Mouse (Mus musculus) forebrain, embryonic 14.5 days (tissue): ENCODE measurements around the gene Tshz2. TPM values are rescaled to one million over a fixed set of nuclear protein-coding genes. Genes with fewer than 3 reads are reported as not detected.
A peak's percentile ranks its signal among the peaks of the same experiment; 100 is the strongest.

Experiments used
- ATAC-seq: fragments of 200-750 bp; cut with Nextera tagmentation; 2 replicates; pipeline ENCODE4 v1.8.0; 2017; ENCODE audit warnings: mild to moderate bottlenecking, moderate library complexity
- DNase-seq: peaks from one replicate; pipeline ENCODE4 v3.0.0-alpha.2; 2015; ENCODE audit warnings: low spot score
- H3K27ac ChIP-seq: fragments of 300-500 bp; sonication (generic); 2 replicates; pipeline ENCODE4 v1.5.1; 2014; ENCODE audit warnings: low read depth, mild to moderate bottlenecking, control low read depth, low read length, moderate library complexity
- H3K27me3 ChIP-seq: fragments of 300-500 bp; sonication (generic); replicated peaks from 2 replicates; pipeline ENCODE4 v1.6.1; 2014; ENCODE audit warnings: low read length, control low read depth, mixed read lengths; ENCODE audit not compliant: control insufficient read depth, insufficient read depth
- H3K36me3 ChIP-seq: fragments of 300-500 bp; sonication (generic); 2 replicates; pipeline ENCODE4 v1.6.1; 2014; ENCODE audit warnings: low read length, control low read depth; ENCODE audit not compliant: control insufficient read depth, insufficient read depth
- H3K4me1 ChIP-seq: fragments of 300-500 bp; sonication (generic); 2 replicates; pipeline ENCODE4 v1.6.1; 2014; ENCODE audit warnings: antibody characterized with exemption, low read length, control low read depth; ENCODE audit not compliant: control insufficient read depth, insufficient read depth
- H3K4me2 ChIP-seq: fragments of 300-500 bp; sonication (generic); 2 replicates; pipeline ENCODE4 v1.6.1; 2014; ENCODE audit warnings: mild to moderate bottlenecking, control low read depth, low read length
- H3K4me3 ChIP-seq: fragments of 300-500 bp; sonication (generic); 2 replicates; pipeline ENCODE4 v1.5.1; 2014; ENCODE audit warnings: low read depth, low read length, control low read depth
- H3K9ac ChIP-seq: fragments of 300-500 bp; sonication (generic); 2 replicates; pipeline ENCODE4 v1.6.1; 2014; ENCODE audit warnings: mild to moderate bottlenecking, low read length, control low read depth, moderate library complexity
- H3K9me3 ChIP-seq: fragments of 300-500 bp; sonication (generic); replicated peaks from 2 replicates; pipeline ENCODE4 v1.6.1; 2016; ENCODE audit warnings: low read length, control low read depth, mixed read lengths; ENCODE audit not compliant: control insufficient read depth
- WGBS: fragments of 180-500 bp; shearing (Covaris S2); extraction: QIAGEN DNeasy Blood & Tissue Kit; methylation state at CpG from one replicate; pipeline ENCODE4 v1.1.7; 2014; 5-methylcytosine and 5-hydroxymethylcytosine counted together
- polyA plus RNA-seq: library from polyadenylated mRNA; unstranded; fragments of >200 nt; fragmentation: Nextera tagmentation; extraction: Ambion mirVana; gene quantifications from 2 replicates; pipeline ENCODE4 v1.2.1, GENCODE M21; 2014

The Tshz2 gene
- polyA plus RNA-seq, 1 experiment from 2014 or later = 3.4 TPM

GRCm38 (mm10) chr2:169699141-169699540, 66.3 kb downstream of the Tshz2 start:
- no peaks in the 10 kb centered on the region for H3K4me1 ChIP-seq
- no peaks in the 10 kb centered on the region for H3K27me3 ChIP-seq
- ATAC-seq (no peak), DNase-seq (no peak)
- H3K9ac ChIP-seq = no peak overlapping the region
- H3K9me3 ChIP-seq = no peaks in the 10 kb centered on the region
- H3K27ac ChIP-seq = no peak overlapping the region
- no peak overlapping the region for H3K4me3 ChIP-seq
- no peak overlapping the region for H3K4me2 ChIP-seq
- H3K36me3 ChIP-seq = no peaks in the 10 kb centered on the region
- 93% methylated on average over 5 of the region's 5 CpGs for WGBS

- Histone ChIP-seq H3K4me2 (no peak overlapping the region), H3K9ac (no peak overlapping the region), H3K4me1 (no peaks in the 10 kb centered on the region), H3K4me3 (no peak overlapping the region), H3K36me3 (no peaks in the 10 kb centered on the region), H3K9me3 (no peaks in the 10 kb centered on the region), H3K27me3 (no peaks in the 10 kb centered on the region), H3K27ac (no peak overlapping the region)
- no peak for DNase-seq
- WGBS = 86% methylated on average over 7 of the region's 7 CpGs
- no peak for ATAC-seq
These were observed 67.2 kb downstream of the Tshz2 start for GRCm38 (mm10) chr2:169699862-169700511.

- whole genome bisulfite sequencing = 74% methylated on average over 15 of the region's 15 CpGs
- H3K4me2 ChIP-seq = no peak overlapping the region
- H3K9ac ChIP-seq = no peak overlapping the region
- H3K4me3 ChIP-seq = no peak overlapping the region
- no peak for ATAC-seq
- no peaks in the 10 kb centered on the region for H3K36me3 ChIP-seq
- H3K27me3 ChIP-seq = no peaks in the 10 kb centered on the region
- no peaks in the 10 kb centered on the region for H3K9me3 ChIP-seq
- no peak for DNase-seq
- H3K27ac ChIP-seq = no peak overlapping the region
- no peaks in the 10 kb centered on the region for H3K4me1 ChIP-seq
These were observed 70.1 kb downstream of the Tshz2 start for GRCm38 (mm10) chr2:169702725-169703486.

- no peak for ATAC-seq
- H3K27me3 ChIP-seq = no peaks in the 10 kb centered on the region
- H3K9ac ChIP-seq = no peak overlapping the region
- H3K27ac ChIP-seq = no peak overlapping the region
- peaks cover 20% of the 10 kb centered on the region for H3K4me1 ChIP-seq
- H3K4me2 ChIP-seq = no peak overlapping the region
- 47% methylated on average over 18 of the region's 18 CpGs for WGBS
- peak; percentile 37 for DNase-seq
- H3K36me3 ChIP-seq = no peaks in the 10 kb centered on the region
- H3K9me3 ChIP-seq = no peaks in the 10 kb centered on the region
- H3K4me3 ChIP-seq = no peak overlapping the region
These were observed 89.0 kb downstream of the Tshz2 start for GRCm38 (mm10) chr2:169721793-169722326.

GRCm38 (mm10) chr2:169722341-169722740, 89.5 kb downstream of the Tshz2 start:
- Histone ChIP-seq H3K4me2 (no peak overlapping the region), H3K9me3 (no peaks in the 10 kb centered on the region), H3K27me3 (no peaks in the 10 kb centered on the region), H3K36me3 (no peaks in the 10 kb centered on the region), H3K27ac (no peak overlapping the region), H3K4me1 (peaks cover 20% of the 10 kb centered on the region), H3K4me3 (no peak overlapping the region), H3K9ac (no peak overlapping the region)
- 89% methylated on average over 6 of the region's 6 CpGs for WGBS
- DNase-seq = no peak
- no peak for ATAC-seq

- Histone ChIP-seq H3K9ac (peak overlapping the region; percentile 13; the same call in 1 of the 2 replicates), H3K4me2 (peak overlapping the region; percentile 20; the same call in 1 of the 2 replicates), H3K27ac (peak overlapping the region; percentile 52; the same call in 1 of the 2 replicates), H3K36me3 (no peaks in the 10 kb centered on the region), H3K27me3 (no peaks in the 10 kb centered on the region), H3K4me3 (no peak overlapping the region), H3K9me3 (no peaks in the 10 kb centered on the region), H3K4me1 (peaks cover 20% of the 10 kb centered on the region)
- WGBS = 39% methylated on average over 24 of the region's 24 CpGs
- DNase-seq (peak; percentile 57), ATAC-seq (0 out of 2 replicates have a peak, but pooled peaks have one; percentile 40)
These were observed 91.0 kb downstream of the Tshz2 start for GRCm38 (mm10) chr2:169723645-169724462.

GRCm38 (mm10) chr2:169728651-169729280, 96.0 kb downstream of the Tshz2 start:
- 70% methylated on average over 16 of the region's 16 CpGs for WGBS
- Histone ChIP-seq H3K9me3 (no peaks in the 10 kb centered on the region), H3K27me3 (no peaks in the 10 kb centered on the region), H3K36me3 (no peaks in the 10 kb centered on the region), H3K9ac (no peak overlapping the region), H3K27ac (no peak overlapping the region), H3K4me3 (no peak overlapping the region), H3K4me1 (peaks cover 9% of the 10 kb centered on the region), H3K4me2 (no peak overlapping the region)
- no peak for DNase-seq
- no peak for ATAC-seq

GRCm38 (mm10) chr2:169730551-169730996, 97.8 kb downstream of the Tshz2 start:
- H3K4me2 ChIP-seq = no peak overlapping the region
- no peaks in the 10 kb centered on the region for H3K27me3 ChIP-seq
- H3K4me1 ChIP-seq = 0 out of 2 replicates have a peak, but pooled peaks cover 2% of the 10 kb centered on the region
- ATAC-seq (no peak), DNase-seq (no peak)
- no peak overlapping the region for H3K9ac ChIP-seq
- no peak overlapping the region for H3K27ac ChIP-seq
- 83% methylated on average over 7 of the region's 7 CpGs for whole genome bisulfite sequencing
- H3K4me3 ChIP-seq = no peak overlapping the region
- H3K36me3 ChIP-seq = no peaks in the 10 kb centered on the region
- no peaks in the 10 kb centered on the region for H3K9me3 ChIP-seq
